Mouse (Mus musculus) liver, embryonic 14.5 days (tissue): ENCODE results near the gene Dync2h1.

Experiments used
- CTCF ChIP-seq: IDR thresholded peaks from 2 replicates; pipeline ENCODE4 v1.5.1; 2016; ENCODE audit warnings: antibody characterized with exemption, low read depth, control low read depth
- EP300 ChIP-seq: IDR thresholded peaks from 2 replicates; pipeline ENCODE4 v1.6.1; 2016; ENCODE audit warnings: antibody characterized with exemption, low read depth

GRCm38 (mm10) chr9:7221024-7221423 is 36.8 kb upstream of the Dync2h1 start:
- 0 out of 2 replicates have a peak, but pooled peaks have one; percentile 9 for TF ChIP-seq CTCF
- TF ChIP-seq EP300 = no peak
